Mouse (Mus musculus) bone marrow, adult 2 months (tissue): ENCODE measurements at regions not wholly inside any gene's neighbourhood (a gene's known extent, or its start where the extent isn't known, plus 50 kb on each side); places are given as distances from the start of the nearest gene placed in this dataset.

Source experiments
- H3K27ac ChIP-seq: fragments of 200-500 bp; 2 replicates; pipeline ENCODE4 v1.5.1; 2012; ENCODE audit warnings: low read depth, mild to moderate bottlenecking, control low read depth, inconsistent platforms, low read length; ENCODE audit not compliant: control insufficient read depth, poor library complexity, insufficient read depth
- H3K4me1 ChIP-seq: fragments of 200-500 bp; 2 replicates; pipeline ENCODE4 v1.6.1; 2011; ENCODE audit warnings: low read length; ENCODE audit not compliant: control insufficient read depth, insufficient read depth
- H3K4me3 ChIP-seq: fragments of 200-500 bp; replicated peaks from 2 replicates; pipeline ENCODE3; 2011; ENCODE audit warnings: mild to moderate bottlenecking, low read depth, low read length, control low read depth; ENCODE audit not compliant: control insufficient read depth
- CTCF ChIP-seq: fragments of 200-500 bp; IDR thresholded peaks from 2 replicates; pipeline ENCODE4 v1.5.1; 2011; ENCODE audit warnings: low read length, control low read depth; ENCODE audit not compliant: control insufficient read depth, insufficient read depth
- POLR2A ChIP-seq: fragments of 200-500 bp; IDR thresholded peaks from 2 replicates; pipeline ENCODE4 v1.6.1; 2011; ENCODE audit warnings: low read depth, mild to moderate bottlenecking, control low read depth, low read length, borderline replicate concordance; ENCODE audit not compliant: control insufficient read depth
- WGBS: fragments of 180-500 bp; shearing (Covaris S2); methylation state at CpG from one replicate; pipeline ENCODE4 v1.1.7; 2018; 5-methylcytosine and 5-hydroxymethylcytosine counted together

- H3K4me1 ChIP-seq: peaks cover 2% of the 10 kb centered on the region
- H3K27ac ChIP-seq: no peak overlapping the region
- H3K4me3 ChIP-seq: no peak overlapping the region
- no peak for TF ChIP-seq POLR2A
- TF ChIP-seq CTCF: no peak
- 4% methylated on average over 3 of the region's 3 CpGs for WGBS
Observed at GRCm38 (mm10) chr11:51911481-51911880, 54.0 kb upstream of the Jade2 start.

DNA sequence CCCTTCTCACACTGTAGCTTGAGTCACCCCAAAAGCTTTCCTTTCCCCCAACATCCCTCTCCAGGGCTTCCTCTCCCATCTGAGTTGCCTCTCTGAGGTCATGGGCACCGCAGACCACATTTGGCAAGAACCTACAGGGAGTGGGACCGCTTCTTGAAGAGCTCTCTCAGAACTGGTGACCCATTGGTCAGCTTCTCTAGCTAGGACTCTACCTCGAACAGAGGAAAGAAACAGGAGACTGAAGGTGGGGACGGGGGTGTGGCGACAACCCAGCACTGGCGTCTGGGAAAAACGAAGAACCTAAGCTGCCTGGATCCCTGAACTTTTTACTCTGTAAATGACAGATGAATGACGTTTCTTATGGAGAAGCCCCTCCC is 51.8 kb upstream of the Cdkn2aipnl start:
- H3K4me3 ChIP-seq: no peak overlapping the region
- H3K4me1 ChIP-seq: peaks cover 2% of the 10 kb centered on the region
- WGBS: 6% methylated on average over 8 of the region's 8 CpGs
- H3K27ac ChIP-seq: peak overlapping the region; percentile 67
- TF ChIP-seq POLR2A (no peak), CTCF (no peak)

GRCm38 (mm10) chr11:51916033-51916929 is 51.2 kb upstream of the Cdkn2aipnl start:
- TF ChIP-seq CTCF (no peak), POLR2A (peak; percentile 29; the same call in 1 of the 2 replicates)
- whole genome bisulfite sequencing: 2% methylated on average over 29 of the region's 29 CpGs
- peak overlapping the region; percentile 66 for H3K4me3 ChIP-seq
- peaks cover 2% of the 10 kb centered on the region for H3K4me1 ChIP-seq
- H3K27ac ChIP-seq: peak overlapping the region; percentile 67
